Mouse (Mus musculus): ENCODE data around the gene Zfp865.
A peak's percentile ranks its signal among the peaks of the same experiment; 100 is the strongest.

The Zfp865 gene

GRCm38 (mm10) chr7:5083325-5084105, 63.3 kb downstream of the Zfp865 start:
- peak; percentile 92 for DNase-seq

GRCm38 (mm10) chr7:5085512-5085911, 65.3 kb downstream of the Zfp865 start:
- peak; percentile 79 for DNase-seq
